Mouse (Mus musculus) gastrocnemius, adult 8-10 months (tissue): ENCODE measurements at regions not wholly inside any gene's neighbourhood (a gene's known extent, or its start where the extent isn't known, plus 50 kb on each side); places are given as distances from the start of the nearest gene placed in this dataset.

Source experiments
- DNase-seq, 2 experiments: peaks; one replicate each; pipeline ENCODE4 v3.0.0; 2022; ENCODE audit warnings: low spot score in 2 of 2

DNA sequence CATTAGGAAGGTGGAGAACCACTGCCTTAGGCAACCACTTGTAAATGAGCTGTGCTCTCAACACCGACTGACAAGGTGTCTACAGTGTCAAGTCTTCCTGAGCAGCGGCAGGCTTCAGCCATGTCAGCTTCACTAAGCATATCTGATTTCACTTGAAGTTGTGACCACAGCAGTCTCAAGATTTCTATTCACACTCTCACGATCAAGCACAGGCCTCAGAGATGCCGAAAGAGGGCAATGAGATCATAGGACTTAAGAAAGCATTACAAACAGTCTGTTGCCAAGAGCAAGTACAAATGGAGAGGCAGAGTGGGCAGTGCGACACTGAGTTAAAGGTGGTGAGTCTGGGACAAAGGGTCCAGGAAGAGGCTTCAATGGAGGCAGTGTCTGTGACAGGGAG, 289.6 kb downstream of the Kcnrg start:
- DNase-seq: no peak

DNA sequence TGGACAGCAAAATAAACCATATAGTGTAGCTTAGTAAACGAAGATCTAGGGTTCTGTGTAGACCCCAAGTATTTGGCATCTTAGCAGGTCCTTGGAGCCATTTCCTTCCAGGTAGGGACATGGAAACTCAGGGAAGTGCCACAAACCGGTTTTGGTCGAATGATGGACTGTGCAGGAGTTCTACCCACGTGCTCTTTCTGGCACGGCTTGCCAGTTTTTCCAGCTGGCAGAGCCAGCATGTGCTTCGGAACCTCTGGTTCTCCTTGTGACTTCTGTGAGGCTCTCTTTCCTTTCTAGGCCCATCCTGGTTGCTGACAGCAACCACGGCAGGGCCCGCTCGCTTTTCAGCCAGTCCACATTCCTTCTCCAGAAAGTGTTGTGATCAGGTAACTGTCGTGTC, 291.4 kb downstream of the Kcnrg start:
- DNase-seq: no peak

DNA sequence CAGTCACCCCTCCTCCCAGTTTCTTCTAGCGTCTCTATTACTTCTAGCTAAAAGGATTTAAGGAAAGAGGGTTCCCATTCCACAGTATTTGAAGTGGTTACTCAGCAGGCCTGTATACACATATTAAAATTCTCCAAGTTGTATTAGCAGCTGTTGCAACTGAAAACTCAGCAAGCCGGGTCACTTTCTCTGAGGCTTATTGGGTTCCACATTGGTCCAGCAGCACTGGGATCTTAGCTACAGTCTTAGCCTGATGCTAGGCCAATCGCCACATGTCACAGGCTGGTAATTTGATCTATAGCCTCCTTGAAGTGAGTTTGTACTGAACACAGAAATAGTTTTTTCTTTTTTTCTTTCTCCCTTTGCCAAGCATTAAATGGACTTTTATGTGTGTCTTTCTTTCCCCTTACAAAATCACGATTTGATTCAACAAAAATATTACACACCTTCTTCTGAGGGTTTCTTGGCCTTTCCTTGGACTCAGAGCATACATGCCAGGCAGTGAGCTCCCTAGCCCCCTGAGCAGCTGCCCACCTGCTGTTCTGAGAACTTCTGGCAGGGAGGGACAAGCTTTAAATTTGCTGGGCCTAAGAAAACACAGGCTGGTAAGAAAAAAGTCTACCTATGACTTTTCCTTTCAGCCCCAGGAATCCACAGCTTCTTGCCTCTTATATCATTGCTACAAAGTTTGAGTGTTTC, 297.3 kb downstream of the Kcnrg start:
- no peak for DNase-seq

DNA sequence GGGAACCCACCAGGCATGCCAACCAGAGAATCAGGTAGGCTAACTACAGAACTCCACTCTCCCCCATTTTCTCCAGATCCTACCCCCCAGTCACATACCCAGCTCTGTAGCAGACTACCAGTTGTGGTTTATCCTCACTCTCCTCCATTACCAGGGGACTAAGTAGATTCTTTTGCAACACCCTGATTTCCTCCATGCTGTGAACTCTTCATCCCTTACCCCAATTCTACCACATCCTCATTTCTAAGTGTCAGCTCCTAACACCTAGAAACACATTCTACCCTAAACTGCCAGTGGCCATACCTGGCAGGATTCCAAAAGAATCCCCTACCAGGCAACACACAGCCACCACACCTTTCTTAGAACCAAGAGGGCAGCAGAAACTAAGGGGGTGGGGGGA, 310.9 kb downstream of the Kcnrg start:
- no peak for DNase-seq

DNA sequence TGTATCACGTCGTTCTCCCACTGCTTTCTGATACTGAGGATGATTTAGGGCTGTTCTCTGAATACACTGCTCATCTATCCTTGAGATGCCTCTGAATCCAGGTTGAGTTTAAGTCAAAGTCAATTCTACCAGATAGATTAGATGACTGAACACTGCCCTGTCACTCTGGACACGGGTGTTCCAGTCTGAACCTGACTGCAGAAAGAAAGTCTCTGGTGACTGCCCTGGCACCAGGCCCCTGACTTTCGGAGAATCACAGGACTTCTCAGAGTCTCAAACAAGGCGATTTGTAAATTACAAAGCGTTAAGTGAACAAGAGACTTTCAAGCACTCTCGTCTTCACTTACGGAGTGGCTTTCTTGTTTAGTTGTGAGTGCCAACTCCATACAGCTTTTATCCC, 324.6 kb downstream of the Kcnrg start:
- no peak for DNase-seq

DNA sequence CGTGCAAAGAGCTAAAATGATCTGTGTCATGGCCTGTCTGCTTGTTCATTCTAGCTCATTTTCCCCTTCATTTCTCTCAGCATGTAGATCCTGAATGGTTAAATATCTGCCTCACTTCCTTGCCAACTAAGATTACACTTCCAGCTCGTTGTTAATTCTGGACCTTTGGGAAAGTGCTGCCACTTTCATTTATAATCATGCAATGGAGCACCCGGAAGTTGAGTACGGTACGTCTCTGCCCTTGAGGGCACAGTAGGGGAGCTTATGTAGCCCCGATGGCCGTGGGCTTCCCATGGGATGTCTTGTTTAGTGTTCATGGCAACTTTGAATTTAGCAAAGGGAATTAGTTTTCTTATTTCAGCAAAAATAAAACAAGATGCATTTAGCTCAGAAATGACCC, 334.4 kb downstream of the Kcnrg start:
- DNase-seq: no peak

DNA sequence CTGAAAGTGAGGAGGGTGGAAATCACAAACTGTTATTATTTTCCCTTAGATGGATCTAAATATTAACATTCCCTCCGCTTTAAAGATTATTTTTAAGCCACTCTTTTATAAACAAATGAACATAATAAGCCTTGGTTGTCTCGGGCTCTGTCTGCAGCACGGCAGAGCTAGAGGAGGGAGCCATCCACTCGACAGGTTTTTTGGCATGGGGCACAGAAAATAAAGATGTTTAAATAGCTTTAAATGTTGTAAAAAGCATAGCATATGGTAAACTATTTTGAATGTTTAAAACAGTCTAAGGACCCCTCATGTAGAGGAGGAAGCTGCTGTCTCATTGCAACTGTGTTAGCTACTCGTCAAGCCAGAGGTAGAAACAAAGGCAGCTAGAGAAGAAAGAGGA, 338.4 kb downstream of the Kcnrg start:
- no peak for DNase-seq

DNA sequence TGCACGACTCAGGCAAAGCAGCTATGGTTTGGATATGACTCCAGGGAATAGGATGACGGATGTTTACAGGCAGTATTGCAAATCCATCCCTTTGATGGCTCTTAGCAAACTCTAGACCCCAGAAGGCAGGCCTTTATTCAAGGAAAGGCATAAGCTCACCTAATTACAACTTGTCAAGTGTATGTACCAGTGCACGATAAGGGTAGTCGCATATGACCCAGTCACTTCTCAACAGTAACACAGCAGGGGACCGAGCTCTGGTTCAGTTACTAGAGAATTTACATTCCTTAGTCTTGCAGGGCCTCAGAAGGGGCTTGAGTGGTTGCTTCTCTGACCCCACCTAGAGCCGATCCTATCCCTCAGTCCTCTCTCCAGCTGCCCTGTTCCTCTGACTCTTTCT, 342.2 kb downstream of the Kcnrg start:
- no peak for DNase-seq

DNA sequence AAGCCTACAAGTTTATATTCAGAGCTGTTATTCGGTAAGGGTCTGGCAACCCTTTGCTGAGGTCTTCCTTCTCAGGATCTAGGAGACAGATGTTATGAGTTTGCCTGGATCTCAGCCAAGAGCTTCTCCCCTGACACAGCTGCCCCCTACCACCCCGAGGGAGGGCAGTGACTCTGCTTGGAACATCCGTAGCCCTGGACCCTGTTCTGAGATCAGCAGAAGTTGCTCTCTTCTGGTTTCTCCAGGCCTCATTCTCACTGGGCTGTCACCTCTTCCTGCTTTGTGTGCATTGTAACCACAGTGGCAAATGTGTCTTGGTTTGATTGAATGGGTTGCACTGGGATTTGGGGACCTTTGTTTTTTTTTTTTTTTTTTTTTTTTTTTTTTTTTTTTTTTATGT, 342.4 kb upstream of the Rnaseh2b start:
- no peak for DNase-seq

DNA sequence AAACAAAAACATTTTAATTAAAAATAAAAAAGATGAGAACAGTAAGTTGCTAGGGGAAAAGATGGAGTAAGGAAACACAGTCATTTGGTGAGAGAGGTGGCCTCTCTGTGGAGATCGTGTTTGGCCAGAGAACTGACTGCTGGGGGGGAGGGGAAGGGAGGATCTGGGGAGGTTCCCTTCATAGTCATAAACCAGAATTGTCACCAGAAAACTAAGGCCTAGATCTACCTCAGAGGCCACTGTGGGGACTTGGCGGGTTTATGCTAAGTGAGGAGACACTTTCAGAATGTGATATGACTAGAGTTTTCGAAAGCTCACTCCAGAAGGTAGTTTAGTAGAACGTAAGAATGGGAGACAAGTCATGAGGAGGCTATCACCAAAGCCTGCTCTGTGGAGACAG, 339.4 kb upstream of the Rnaseh2b start:
- no peak for DNase-seq

DNA sequence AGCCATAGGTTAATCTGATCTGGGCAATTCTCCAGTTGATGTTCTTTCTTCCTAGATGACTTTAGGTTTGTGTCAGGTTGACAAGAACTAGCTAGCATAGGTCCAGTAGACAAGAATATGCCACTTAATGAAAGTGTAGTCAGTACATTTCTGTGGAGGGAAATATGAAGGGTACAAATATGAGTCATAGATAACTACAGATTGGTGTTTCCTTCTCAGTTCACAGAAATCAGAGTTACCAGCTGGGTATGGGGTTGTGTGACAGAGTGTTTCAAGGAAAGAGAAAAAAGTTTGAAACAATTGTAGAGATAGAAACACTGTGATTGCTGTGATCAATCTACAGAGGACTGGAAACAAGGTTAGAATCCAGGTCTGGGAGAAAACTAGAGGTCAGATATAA, 337.0 kb upstream of the Rnaseh2b start:
- DNase-seq: no peak

DNA sequence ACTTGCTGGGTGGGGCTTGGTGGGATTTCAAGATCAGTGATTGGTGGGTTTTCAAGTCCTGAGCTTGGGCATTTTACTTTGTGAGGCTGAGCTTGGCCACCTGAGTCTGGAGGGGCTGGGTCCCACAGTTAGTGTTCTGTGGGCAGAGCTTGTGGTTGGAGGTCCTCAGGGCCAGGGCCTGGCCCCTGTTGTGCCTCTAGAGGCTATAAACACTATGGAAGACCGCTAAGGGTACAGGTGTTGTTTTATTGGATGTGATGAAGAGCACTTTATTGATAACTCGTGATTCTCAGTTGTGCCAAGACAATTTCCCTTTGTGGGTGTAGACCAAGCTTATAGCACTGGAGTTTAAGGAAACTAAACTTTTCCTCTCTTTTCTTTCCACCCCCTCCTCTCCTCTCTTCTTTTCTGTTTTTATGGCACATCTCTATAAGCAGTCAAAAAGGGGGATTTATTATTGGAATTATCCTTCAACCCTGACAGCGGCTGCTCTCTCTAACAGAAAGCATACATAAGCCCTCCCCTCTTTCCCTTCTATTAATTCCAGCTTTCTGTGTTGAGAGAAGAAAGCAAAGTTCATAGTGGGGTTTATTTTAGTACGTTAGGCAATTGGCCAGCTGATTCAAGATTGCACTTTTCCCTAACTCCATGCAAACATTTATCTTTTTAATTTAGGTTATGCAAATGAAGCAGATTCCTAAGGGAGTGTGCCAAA, 332.0 kb upstream of the Rnaseh2b start:
- no peak for DNase-seq

DNA sequence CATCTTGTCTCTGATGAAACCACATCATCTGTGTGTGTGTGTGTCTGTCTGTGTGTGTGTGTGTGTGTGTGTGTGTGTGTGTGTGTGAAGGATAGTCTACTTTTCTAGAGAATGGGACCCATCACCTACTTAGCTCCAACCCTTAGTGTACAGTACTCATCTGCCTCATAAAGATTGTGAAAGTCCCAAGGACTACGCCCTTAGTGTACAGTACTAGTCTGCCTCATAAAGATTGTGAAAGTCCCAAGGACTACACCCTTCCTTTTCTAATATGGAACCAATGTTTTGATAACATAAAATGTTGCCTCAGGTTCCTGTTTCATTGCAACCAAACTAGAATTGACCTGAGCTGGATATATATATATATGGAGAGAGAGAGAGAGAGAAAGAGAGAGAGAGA, 323.9 kb upstream of the Rnaseh2b start:
- no peak for DNase-seq

DNA sequence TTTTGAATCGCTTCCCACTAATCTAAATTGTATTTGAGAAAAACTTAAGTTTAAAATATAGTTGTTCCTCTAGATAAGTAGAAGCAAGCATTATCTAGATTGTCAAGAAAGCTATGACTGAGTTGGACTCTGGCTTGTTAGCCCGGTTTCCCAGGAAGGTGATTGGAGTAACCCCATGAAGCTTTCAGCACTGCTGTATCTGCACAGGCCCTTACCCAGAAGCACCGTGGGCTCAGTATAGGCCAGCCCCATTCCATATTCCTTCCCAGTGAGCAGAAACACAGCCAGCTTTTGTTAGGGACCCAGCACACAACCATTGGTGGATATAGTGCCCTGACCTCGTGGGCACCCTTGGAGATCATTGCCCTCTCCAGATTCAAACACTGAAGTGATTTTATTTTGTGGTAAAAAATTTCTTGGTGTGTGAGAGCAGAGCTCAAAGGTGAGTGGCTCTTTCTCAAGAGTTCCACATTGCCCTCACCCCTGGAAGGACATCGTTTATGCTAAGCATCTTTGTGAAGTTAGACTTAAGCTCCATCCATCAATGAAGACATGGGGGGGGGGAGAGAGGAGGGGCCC, 323.3 kb upstream of the Rnaseh2b start:
- DNase-seq: no peak

DNA sequence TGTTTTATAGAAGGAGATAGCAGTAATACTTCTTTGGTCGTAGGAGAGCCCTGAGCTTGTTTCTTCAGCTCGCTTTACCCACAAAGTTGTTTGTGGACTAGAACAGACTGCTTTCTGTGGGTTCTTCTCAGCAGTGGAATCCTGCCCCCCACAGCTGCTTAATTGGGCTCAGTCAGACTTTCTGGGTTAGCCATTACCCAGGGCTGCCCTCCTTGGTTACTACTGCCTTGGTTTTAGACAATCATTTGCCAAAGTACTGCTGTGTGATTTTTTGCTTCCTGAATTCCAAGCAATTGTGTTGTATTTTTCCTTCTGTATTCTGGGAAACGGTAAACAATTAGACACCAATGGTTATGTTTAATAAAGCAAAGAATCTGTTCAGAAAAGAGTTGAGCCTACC, 321.8 kb upstream of the Rnaseh2b start:
- DNase-seq: no peak

DNA sequence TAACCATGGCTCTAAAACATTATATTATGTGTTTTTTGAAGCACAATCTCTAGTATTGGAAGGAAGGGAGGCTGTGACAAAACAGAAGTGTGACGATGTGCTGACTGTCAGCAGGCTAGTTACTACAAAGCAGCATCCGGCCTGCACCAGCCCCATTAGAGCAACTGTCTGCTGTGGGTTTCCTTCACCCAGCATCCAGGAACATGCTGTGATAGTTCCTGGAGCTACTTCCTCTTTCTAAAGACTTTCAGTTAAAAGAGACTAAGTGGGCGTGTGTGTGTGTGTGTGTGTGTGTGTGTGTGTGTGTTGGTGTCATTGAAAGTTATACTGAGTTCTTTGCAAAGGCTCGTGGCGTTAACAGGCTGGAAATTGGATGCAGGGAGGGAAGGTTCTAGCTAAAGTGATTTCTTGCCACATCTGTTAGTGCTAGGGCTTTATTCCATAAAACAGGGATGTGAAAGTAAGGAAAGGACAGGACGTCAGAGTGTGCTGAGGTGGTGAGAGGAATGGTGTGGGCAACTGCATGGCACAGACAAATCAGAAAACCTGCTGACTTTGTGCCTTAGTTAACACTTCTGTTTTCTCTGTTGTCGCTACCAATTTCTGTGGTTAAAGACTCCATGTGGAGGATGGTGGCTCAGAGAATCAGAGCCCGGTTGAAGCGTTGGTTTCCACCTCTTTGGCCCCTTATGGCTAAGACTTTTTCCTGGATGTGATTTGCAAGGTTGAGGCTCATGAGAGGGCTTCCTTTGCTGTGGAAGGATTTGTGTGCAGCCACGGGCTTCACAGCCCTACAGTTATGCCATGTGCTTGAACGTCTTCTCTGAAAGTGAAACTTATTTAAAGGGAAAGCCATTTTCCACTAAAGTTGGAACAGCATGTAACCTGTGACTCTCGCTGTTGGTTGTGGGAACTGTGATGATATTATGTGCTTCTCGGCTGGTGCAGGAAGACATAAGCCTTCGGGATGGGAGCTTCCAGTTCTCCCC, 321.0 kb upstream of the Rnaseh2b start:
- DNase-seq: no peak

DNA sequence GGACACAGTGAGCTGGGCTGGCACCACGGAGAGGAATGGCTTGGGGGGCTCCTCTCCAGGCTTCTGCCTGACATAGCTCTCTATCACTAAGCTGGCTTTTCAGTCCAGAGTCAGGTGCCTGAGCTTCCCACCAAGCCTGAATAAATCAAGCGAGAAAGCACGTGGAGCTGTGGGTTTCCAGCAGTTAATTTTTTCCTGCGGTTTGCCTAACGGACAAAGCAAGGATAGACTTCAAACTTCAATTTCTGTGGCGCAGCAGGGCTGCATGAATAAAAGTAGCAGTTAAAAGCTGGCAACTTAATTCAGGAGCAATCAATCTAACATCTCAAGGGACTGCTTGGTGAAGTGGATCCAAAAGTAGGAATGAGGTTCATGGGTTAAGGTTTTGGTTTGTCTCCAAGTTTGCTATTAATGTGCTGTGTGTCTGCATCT, 317.1 kb upstream of the Rnaseh2b start:
- no peak for DNase-seq

DNA sequence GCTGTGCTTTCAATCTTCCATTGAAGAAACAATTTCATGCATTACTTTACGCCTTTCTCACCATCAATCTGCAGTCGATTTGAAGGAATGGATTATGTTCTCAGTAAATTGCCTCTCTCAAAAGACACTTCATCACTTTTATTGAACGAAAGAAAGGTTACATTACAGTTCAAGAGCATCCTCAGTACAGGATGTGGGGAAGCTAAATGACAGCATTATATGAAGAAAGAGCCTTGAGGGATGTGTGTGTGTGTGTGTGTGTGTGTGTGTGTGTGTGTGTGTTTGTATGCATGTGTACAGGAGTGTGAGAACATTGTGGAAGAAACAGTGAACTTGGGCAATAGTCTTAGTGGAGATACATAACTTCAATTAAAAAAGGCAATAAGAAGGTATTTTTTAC, 311.8 kb upstream of the Rnaseh2b start:
- no peak for DNase-seq

DNA sequence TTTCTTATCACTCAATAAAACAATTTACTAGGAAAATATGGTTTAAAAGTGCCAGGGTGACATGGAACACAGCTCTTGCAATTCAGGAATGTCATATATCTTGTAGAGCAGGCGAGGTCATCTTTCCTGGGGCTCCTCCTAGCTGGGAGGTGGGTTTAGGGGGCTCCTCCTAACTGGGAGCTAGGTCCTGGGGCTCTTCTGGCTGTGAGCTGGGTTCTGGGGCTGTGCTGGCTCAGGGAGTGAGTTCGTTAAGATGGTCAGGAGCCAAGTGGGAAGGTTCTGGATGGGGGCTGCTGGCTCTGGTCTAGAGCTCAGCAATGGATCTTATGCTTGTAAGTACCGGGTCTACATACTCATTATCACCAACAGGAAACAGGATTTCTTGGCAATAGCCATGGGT, 306.8 kb upstream of the Rnaseh2b start:
- no peak for DNase-seq

DNA sequence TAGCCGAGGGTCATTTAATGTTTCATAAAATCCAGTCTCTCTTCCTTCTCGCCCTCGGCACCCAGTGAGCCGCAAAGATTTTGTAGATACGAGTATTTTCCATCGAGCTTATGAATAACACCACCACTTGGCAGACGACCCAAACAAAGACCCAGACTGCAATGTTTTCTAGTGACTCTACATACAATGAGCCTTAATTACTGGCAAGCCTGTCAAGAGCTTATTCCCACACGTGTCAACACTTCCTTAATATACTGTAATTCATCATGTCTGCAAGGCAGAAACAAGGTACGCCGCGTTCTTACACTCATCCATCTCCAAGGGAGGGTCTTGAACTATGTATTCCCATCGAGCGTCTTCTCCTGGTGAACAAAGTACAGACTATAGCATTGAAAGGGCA, 306.2 kb upstream of the Rnaseh2b start:
- no peak for DNase-seq

DNA sequence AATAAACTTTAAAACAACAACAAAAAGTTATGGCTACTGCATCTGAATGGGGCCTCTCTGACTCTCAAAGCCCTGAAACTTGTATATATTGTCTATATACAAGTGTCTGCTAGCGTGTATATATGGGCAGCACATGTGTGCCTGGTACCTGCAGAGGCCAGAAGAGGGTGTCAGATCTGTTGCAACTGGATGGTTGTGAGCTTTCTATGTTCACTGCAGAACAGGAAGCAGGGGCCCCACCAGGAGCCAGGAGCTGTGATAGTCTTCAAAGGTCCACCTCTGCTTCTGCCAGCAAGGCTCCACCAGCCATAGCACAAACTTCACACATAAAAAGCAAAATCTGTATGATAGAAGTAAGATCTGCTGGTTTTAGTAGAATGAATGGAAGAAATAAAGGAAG, 297.1 kb upstream of the Rnaseh2b start:
- DNase-seq: no peak

DNA sequence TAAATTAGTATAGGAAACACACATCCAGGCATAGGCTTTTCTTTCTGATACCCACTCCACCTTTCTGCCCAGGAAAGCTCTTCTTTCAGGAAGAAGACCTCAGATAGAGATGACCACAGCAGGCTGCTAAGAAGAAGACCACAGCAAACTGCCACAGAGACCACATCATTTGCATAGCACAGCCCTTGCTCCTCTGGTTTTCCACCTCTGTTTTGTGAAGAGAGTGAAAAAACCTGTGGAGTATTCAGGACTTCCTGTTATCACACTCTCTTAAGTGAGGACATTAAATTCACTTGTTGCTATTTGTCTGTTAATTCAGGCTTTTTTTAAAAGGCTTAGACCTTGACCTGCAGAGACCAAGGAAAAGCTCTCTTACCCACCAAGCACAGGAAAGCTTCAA, 294.7 kb upstream of the Rnaseh2b start:
- DNase-seq: no peak
